Mouse (Mus musculus) neural tube, embryonic 11.5 days (tissue): ENCODE data around the gene Cyb5r3. TPM values are rescaled to one million over a fixed set of nuclear protein-coding genes. Genes with fewer than 3 reads are reported as not detected.
A peak's percentile ranks its signal among the peaks of the same experiment; 100 is the strongest.

Experiments used
- ATAC-seq: fragments of 200-750 bp; cut with Nextera tagmentation; 2 replicates; pipeline ENCODE4 v1.8.0; 2017; ENCODE audit warnings: moderate number of reproducible peaks, mild to moderate bottlenecking, moderate TSS enrichment, moderate library complexity; ENCODE audit not compliant: insufficient read depth, low FRiP score, low TSS enrichment
- DNase-seq: peaks from one replicate; pipeline ENCODE4 v3.0.0-alpha.2; 2015; ENCODE audit warnings: low spot score
- H3K27ac ChIP-seq: fragments of 300-500 bp; sonication (generic); 2 replicates; pipeline ENCODE4 v1.5.1; 2014; ENCODE audit warnings: low read depth, mild to moderate bottlenecking, low read length
- H3K27me3 ChIP-seq: fragments of 300-500 bp; sonication (generic); 2 replicates; pipeline ENCODE4 v1.6.1; 2014; ENCODE audit warnings: mild to moderate bottlenecking, low read length, mixed read lengths; ENCODE audit not compliant: control insufficient read depth, insufficient read depth
- H3K36me3 ChIP-seq: fragments of 300-500 bp; sonication (generic); 2 replicates; pipeline ENCODE4 v1.6.1; 2014; ENCODE audit warnings: mild to moderate bottlenecking, low read length, moderate library complexity, mixed read lengths; ENCODE audit not compliant: control insufficient read depth, insufficient read depth
- H3K4me1 ChIP-seq: fragments of 300-500 bp; sonication (generic); 2 replicates; pipeline ENCODE4 v1.6.1; 2014; ENCODE audit warnings: low read length, mixed read lengths; ENCODE audit not compliant: control insufficient read depth, insufficient read depth
- H3K4me2 ChIP-seq: fragments of 300-500 bp; sonication (generic); 2 replicates; pipeline ENCODE4 v1.6.1; 2014; ENCODE audit warnings: low read depth, mild to moderate bottlenecking, moderate library complexity
- H3K4me3 ChIP-seq: fragments of 300-500 bp; sonication (generic); 2 replicates; pipeline ENCODE4 v1.5.1; 2014; ENCODE audit warnings: low read depth, low read length
- H3K9ac ChIP-seq: fragments of 300-500 bp; sonication (generic); 2 replicates; pipeline ENCODE4 v1.6.1; 2014; ENCODE audit warnings: mild to moderate bottlenecking, low read length
- H3K9me3 ChIP-seq: fragments of 300-500 bp; sonication (generic); 2 replicates; pipeline ENCODE4 v1.6.1; 2016; ENCODE audit warnings: low read length; ENCODE audit not compliant: control insufficient read depth
- WGBS: fragments of 180-500 bp; shearing (Covaris S2); extraction: QIAGEN DNeasy Blood & Tissue Kit; methylation state at CpG from one replicate; pipeline ENCODE4 v1.1.7; 2014; 5-methylcytosine and 5-hydroxymethylcytosine counted together
- polyA plus RNA-seq: library from polyadenylated mRNA; unstranded; fragments of >200 nt; fragmentation: Nextera tagmentation; extraction: Ambion mirVana; gene quantifications from 2 replicates; pipeline ENCODE4 v1.2.1, GENCODE M21; 2014

Gene Cyb5r3
- polyA plus RNA-seq, 1 experiment from 2014 or later, result 179 TPM

- 1% methylated on average over 65 of the region's 67 CpGs for WGBS
- Histone ChIP-seq H3K27me3 (no peaks in the 10 kb centered on the region), H3K36me3 (no peaks in the 10 kb centered on the region), H3K4me3 (peak overlapping the region; percentile 69), H3K4me2 (peak overlapping the region; percentile 86), H3K9me3 (no peaks in the 10 kb centered on the region), H3K27ac (peak overlapping the region; percentile 78), H3K9ac (peak overlapping the region; percentile 88), H3K4me1 (peaks cover 7% of the 10 kb centered on the region; the same call in 1 of the 2 replicates)
- ATAC-seq, result peak; percentile 97
- DNase-seq, result peak; percentile 100
Observed at GRCm38 (mm10) chr15:83171712-83172481, 495 bp downstream of the Cyb5r3 start.

GRCm38 (mm10) chr15:83170956-83171659 lies 1.3 kb downstream of the Cyb5r3 start:
- no peak overlapping the region; the same call in 1 of the 2 replicates for H3K27ac ChIP-seq
- WGBS, result 59% methylated on average over 8 of the region's 8 CpGs
- ATAC-seq, result no peak

DNA sequence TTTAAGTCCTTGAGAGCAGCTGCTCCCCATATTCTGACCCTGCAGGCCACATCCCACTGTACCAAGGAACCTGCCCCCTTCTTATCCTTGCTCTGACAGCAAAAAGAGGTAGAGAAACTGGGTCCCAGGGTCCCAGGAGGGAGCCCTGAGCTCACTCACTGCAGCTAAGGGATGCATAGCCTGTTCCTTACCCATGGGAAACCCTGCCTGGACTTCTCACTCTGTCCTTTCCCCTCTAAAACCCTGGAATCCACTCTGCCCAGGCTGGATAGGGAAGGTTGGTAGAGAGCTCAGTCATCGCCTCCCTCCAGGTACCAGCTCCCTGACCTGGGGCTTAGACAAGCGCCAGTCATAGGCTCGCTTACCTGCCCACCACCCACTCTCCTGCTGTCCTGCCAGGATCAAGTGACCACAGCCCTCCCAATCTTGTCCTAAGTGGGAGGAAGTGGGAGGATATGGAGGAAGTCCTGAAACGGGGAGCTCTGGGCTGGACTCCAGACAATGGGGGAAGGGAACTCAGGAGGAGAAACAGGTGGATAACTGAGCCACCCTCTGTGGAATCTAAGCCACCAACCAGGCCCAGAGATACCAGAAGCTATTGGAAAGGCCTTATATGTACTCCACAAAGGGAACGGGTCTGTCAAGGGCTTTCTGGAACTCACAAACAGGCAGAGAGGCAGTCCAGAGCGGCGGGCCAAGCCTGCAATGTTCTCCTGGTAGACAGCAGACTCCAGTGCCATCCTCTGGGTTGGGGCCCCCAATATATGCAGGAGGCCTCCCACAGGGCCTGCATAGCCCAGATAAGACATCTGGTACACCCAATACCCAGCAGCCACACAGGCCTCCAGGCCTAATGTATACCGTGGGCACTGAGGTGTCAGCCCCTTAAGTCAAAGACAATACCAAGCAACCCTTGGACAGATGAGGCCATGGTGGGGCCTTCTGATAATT lies 2.3 kb downstream of the Cyb5r3 start:
- DNase-seq (no peak), ATAC-seq (no peak)
- Histone ChIP-seq H3K27ac (no peak overlapping the region), H3K4me1 (peaks cover 7% of the 10 kb centered on the region; the same call in 1 of the 2 replicates), H3K4me2 (no peak overlapping the region), H3K9me3 (no peaks in the 10 kb centered on the region), H3K4me3 (no peak overlapping the region), H3K36me3 (no peaks in the 10 kb centered on the region), H3K9ac (no peak overlapping the region; the same call in 1 of the 2 replicates), H3K27me3 (no peaks in the 10 kb centered on the region)
- WGBS, result 86% methylated on average over 8 of the region's 8 CpGs

More at GRCm38 (mm10) chr15:83170956-83171659, 1.3 kb downstream of the Cyb5r3 start:
- H3K27me3 ChIP-seq, result no peaks in the 10 kb centered on the region
- H3K4me2 ChIP-seq, result peak overlapping the region; percentile 86
- H3K4me3 ChIP-seq, result peak overlapping the region; percentile 69
- peak overlapping the region; percentile 79; the same call in 1 of the 2 replicates for H3K9ac ChIP-seq
- no peaks in the 10 kb centered on the region for H3K9me3 ChIP-seq
- DNase-seq, result no peak
- peaks cover 7% of the 10 kb centered on the region; the same call in 1 of the 2 replicates for H3K4me1 ChIP-seq
- H3K36me3 ChIP-seq, result no peaks in the 10 kb centered on the region

DNA sequence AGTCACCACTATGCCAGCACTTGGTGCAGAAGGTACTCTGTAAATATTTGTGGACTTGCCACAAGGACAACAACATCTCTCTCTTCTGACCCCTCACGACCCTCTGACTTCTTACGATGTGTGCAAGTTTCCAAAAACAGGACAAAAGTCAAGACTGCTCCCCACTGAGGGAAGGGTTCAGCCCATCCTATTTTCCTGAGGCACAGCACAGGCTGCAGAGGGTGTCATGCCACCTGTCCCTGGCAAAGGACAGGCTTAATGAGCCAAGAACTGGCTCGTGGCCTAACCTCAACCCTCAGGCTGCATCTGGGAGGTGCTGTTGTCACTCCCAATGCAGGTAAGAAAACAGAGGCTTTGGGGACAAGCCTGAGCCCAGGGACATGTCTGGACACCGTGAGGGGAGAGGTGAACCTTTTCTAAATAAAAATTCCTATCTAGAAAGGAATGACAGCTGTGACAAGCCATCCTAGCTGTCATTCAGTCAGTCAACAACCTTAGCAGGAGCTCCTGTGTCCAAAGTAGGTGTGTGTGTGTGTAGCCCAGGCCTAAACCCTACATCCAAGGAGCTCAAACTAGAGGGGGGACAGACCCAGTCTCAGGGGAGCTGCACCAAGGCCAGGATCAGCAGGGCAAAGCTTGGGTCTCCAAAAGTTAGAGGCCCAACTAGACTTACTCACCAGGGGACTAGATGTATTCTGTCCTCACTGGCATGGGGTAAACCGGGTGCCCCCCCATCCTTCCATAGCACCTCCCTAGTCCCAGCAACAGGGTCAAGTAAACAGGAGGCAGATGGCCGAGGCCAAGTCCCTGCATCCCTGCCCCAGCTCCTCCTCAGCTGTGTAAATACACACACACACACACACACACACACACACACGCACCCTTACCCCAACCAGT lies 3.3 kb downstream of the Cyb5r3 start:
- Histone ChIP-seq H3K4me3 (no peak overlapping the region), H3K4me1 (peaks cover 7% of the 10 kb centered on the region; the same call in 1 of the 2 replicates), H3K9ac (no peak overlapping the region; the same call in 1 of the 2 replicates)

DNA sequence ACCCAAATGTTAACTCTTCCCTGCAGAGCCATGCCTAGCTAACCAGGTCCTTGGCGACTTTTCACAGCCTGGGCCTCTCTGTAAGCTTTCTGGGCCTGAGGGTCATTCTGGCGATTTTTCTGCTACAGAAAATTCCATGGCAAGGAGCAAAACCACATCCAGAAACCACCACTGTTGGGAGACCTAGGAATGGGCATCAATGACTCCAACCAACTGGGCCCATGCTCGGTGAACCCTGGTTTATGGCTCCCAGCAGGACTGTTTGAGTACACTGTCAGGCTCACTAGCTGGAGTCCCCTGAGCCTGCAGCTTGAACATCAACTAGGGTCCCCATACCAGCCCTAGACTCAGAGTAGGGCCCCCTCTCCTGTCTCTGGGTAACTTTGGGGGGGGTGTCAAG lies 4.1 kb downstream of the Cyb5r3 start:
- Histone ChIP-seq H3K4me1 (peaks cover 7% of the 10 kb centered on the region; the same call in 1 of the 2 replicates), H3K4me2 (no peak overlapping the region), H3K4me3 (no peak overlapping the region), H3K9ac (no peak overlapping the region), H3K9me3 (no peaks in the 10 kb centered on the region), H3K36me3 (no peaks in the 10 kb centered on the region), H3K27ac (no peak overlapping the region), H3K27me3 (no peaks in the 10 kb centered on the region)
- 82% methylated on average over 3 of the region's 3 CpGs for WGBS
- ATAC-seq (no peak), DNase-seq (no peak)

More for the DNA sequence above, 3.3 kb downstream of the Cyb5r3 start:
- 63% methylated on average over 7 of the region's 7 CpGs for WGBS
- Histone ChIP-seq H3K36me3 (no peaks in the 10 kb centered on the region), H3K27me3 (no peaks in the 10 kb centered on the region), H3K9me3 (no peaks in the 10 kb centered on the region), H3K27ac (no peak overlapping the region), H3K4me2 (no peak overlapping the region)
- no peak for ATAC-seq
- no peak for DNase-seq

DNA sequence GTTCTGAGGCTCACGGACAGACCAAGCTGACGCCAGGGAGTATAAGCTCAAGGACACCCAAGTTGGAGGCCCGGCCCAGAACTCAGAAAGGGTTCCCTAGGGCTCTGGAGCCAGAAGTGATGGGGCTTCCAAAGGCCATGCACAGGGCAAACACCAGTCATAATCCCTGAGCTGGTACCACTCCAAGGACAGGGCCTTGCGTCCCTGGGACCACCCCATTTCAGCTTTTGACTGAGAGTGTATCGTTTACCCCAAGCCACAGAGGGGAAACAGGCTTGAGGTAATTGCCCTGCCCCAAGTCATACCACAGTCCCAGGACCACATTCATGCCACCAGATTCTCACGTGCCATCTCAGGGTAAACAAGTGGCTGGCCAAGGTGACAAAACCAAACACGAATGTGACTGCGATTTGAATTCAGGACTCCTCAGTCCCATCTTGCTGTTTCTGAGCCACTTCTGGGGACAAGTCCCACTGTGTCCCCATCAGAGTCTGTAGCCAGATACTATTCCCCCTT lies 4.8 kb downstream of the Cyb5r3 start:
- Histone ChIP-seq H3K4me3 (no peak overlapping the region), H3K27ac (no peak overlapping the region)
- no peak for DNase-seq

DNA sequence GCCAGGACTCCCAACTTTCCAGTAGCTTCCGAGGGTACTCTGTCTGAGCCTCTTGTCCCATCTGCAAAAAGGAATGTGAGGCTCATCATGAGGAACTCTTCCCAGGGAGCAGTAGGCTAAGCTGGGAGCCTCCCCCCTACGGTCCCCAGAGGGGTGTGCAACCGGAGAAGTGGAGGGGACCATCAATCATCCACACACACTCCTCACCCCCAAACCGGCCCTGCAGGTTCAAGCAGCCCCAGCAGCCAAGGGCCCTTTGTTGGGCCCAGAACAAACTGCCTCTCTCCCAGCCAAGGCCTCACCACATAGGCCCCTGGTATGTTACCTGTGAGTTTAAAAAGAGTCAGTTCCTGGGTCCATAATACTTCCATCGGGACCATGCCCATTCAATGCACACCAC lies 5.3 kb downstream of the Cyb5r3 start:
- H3K9ac ChIP-seq, result no peak overlapping the region
- ATAC-seq (no peak), DNase-seq (no peak)
- H3K27ac ChIP-seq, result no peak overlapping the region
- peaks cover 7% of the 10 kb centered on the region; the same call in 1 of the 2 replicates for H3K4me1 ChIP-seq
- no peak overlapping the region for H3K4me2 ChIP-seq
- WGBS, result 62% methylated on average over 5 of the region's 5 CpGs
- H3K4me3 ChIP-seq, result no peak overlapping the region
- H3K27me3 ChIP-seq, result no peaks in the 10 kb centered on the region
- no peaks in the 10 kb centered on the region for H3K9me3 ChIP-seq
- H3K36me3 ChIP-seq, result no peaks in the 10 kb centered on the region

More for the DNA sequence above, 4.8 kb downstream of the Cyb5r3 start:
- Histone ChIP-seq H3K4me1 (peaks cover 7% of the 10 kb centered on the region; the same call in 1 of the 2 replicates), H3K4me2 (no peak overlapping the region), H3K9ac (no peak overlapping the region), H3K27me3 (no peaks in the 10 kb centered on the region), H3K9me3 (no peaks in the 10 kb centered on the region), H3K36me3 (no peaks in the 10 kb centered on the region)
- ATAC-seq, result no peak
- 87% methylated on average over 8 of the region's 8 CpGs for WGBS
